Comparison of ENCODE assay signal across 9 mouse cellular contexts in genomic region chr7:45812921-45813320, GRCm38 (mm10). TPM values are rescaled to one million over a fixed set of nuclear protein-coding genes. Genes with fewer than 3 reads are reported as not detected.
DNase-seq lines count a peak whose midpoint lies in the region; TF ChIP-seq lines count a peak whose summit lies in the region.
"Had no signal": no experiment of that assay in that cellular context is flagged by ENCODE, and none has a peak within 500 bp of the region (broad histone marks: within the 10 kb centered on the region; RNA-seq: fewer than 3 reads in every experiment).

No protein-coding gene starts in this region.

- H3K4me3 ChIP-seq in heart, embryonic 10.5 days: peak overlapping the region; percentile 94
- H3K4me3 ChIP-seq in ES-E14 (ENCODE audit: insufficient read depth in 1 of 2, low read depth in 1 of 2, low read length in 2 of 2, poor library complexity in 1 of 2, severe bottlenecking in 1 of 2) (peak overlapping the region; percentile 84 to 96), macrophage (ENCODE audit: inconsistent target) (peak overlapping the region; percentile 79; the same call in 1 of the 2 replicates)
- peak overlapping the region; percentile 98 for H3K4me3 ChIP-seq in hindbrain, embryonic 10.5 days

- 89% methylated on average over 8 of the region's 8 CpGs for WGBS in heart, embryonic 10.5 days
- 88% methylated on average over 8 of the region's 8 CpGs for WGBS in hindbrain, embryonic 10.5 days
- WGBS in macrophage (ENCODE audit: missing documents): 96% methylated on average over 8 of the region's 8 CpGs

- H3K27me3 ChIP-seq in heart, embryonic 10.5 days (ENCODE audit: insufficient read depth, poor library complexity, severe bottlenecking): 0 out of 2 replicates have a peak, but pooled peaks cover 5% of the 10 kb centered on the region
- no peaks in the 10 kb centered on the region for H3K27me3 ChIP-seq in hindbrain, embryonic 10.5 days (ENCODE audit: insufficient read depth, poor library complexity, severe bottlenecking)

- H3K9ac ChIP-seq in ES-E14 (ENCODE audit: insufficient read depth, low read depth, low read length, poor library complexity, severe bottlenecking): peak overlapping the region; percentile 99

- H3K36me3 ChIP-seq in heart, embryonic 10.5 days: peaks cover 52% of the 10 kb centered on the region
- H3K36me3 ChIP-seq in ES-E14 (ENCODE audit: control insufficient read depth, insufficient read depth, low read length, poor library complexity, severe bottlenecking): peaks cover 45% of the 10 kb centered on the region
- H3K36me3 ChIP-seq in hindbrain, embryonic 10.5 days: peaks cover 51% of the 10 kb centered on the region
- peaks cover 45% of the 10 kb centered on the region for H3K36me3 ChIP-seq in macrophage (ENCODE audit: inconsistent target)

- no peaks in the 10 kb centered on the region for H3K9me3 ChIP-seq in heart, embryonic 10.5 days
- no peaks in the 10 kb centered on the region for H3K9me3 ChIP-seq in ES-E14 (ENCODE audit: control insufficient read depth, insufficient read depth, low read depth, low read length)
- no peaks in the 10 kb centered on the region for H3K9me3 ChIP-seq in hindbrain, embryonic 10.5 days

- H3K27ac ChIP-seq in heart, embryonic 10.5 days: peak overlapping the region; percentile 100; the same call in 1 of the 2 replicates
- H3K27ac ChIP-seq in ES-E14 (ENCODE audit: insufficient read depth, low read depth, low read length, poor library complexity, severe bottlenecking): no peak overlapping the region; the same call in 1 of the 2 replicates
- peak overlapping the region; percentile 100 for H3K27ac ChIP-seq in hindbrain, embryonic 10.5 days
- no peak overlapping the region for H3K27ac ChIP-seq in macrophage

- peaks cover 19% of the 10 kb centered on the region for H3K79me2 ChIP-seq in macrophage (ENCODE audit: inconsistent target)

- in situ Hi-C loops in ES-E14 (cut with MboI; ENCODE audit: low sequenced_read_pairs in 2 of 2, unreplicated experiment in 2 of 2): no loop called here

- intact Hi-C loops in left cerebral cortex, postnatal 36 days (cut with DNase I): no loop called here

- peaks cover 30% of the 10 kb centered on the region for H3K4me1 ChIP-seq in heart, embryonic 10.5 days
- peaks cover 2 to 19% of the 10 kb centered on the region in 2 experiments; a peak in 1 of 4 replicates for H3K4me1 ChIP-seq in ES-E14 (ENCODE audit: control insufficient read depth in 2 of 2, insufficient read depth in 2 of 2, low read length in 2 of 2, poor library complexity in 1 of 2)
- H3K4me1 ChIP-seq in hindbrain, embryonic 10.5 days (replicated peaks): peaks cover 37% of the 10 kb centered on the region

- no peak for DNase-seq in heart, embryonic 10.5 days (ENCODE audit: low spot score)
- DNase-seq in heart, adult 9 months (ENCODE audit: low spot score in 2 of 2): no peak
- DNase-seq in ES-E14 (ENCODE audit: low read depth, low spot score): no peak
- DNase-seq in hindbrain, embryonic 10.5 days (ENCODE audit: low spot score): no peak
- no peak for DNase-seq in right cerebral cortex, postnatal 14 days
- no peak for DNase-seq in left cerebral cortex, postnatal 36 days (ENCODE audit: low spot score in 2 of 2)
- no peak for DNase-seq in kidney, postnatal 14 days

TF ChIP-seq in ES-E14, 5 proteins besides CTCF, POLR2A, EP300 and RAD21:
- no peak for TF ChIP-seq ZNF384 (IDR thresholded peaks at IDR 0.05; ENCODE audit: low read depth, low read length)
- TF ChIP-seq MAFK (IDR thresholded peaks at IDR 0.05; ENCODE audit: insufficient read depth, low read depth, low read length): no peak
- TF ChIP-seq HCFC1 (IDR thresholded peaks at IDR 0.05; ENCODE audit: borderline replicate concordance, insufficient read depth, low read length): no peak
- no peak for TF ChIP-seq ZC3H11A (IDR thresholded peaks at IDR 0.05; ENCODE audit: borderline replicate concordance, low read depth, low read length)
- no peak for TF ChIP-seq CHD2 (IDR thresholded peaks at IDR 0.05; ENCODE audit: low read depth, low read length)
TF ChIP-seq in ES-E14: peak in this region for 0.

RNA-seq across cellular contexts. Expression of gene Cyth2, which starts 1.5 kb away (rescaled TPM):
- 99.1 and 124 TPM in 2 replicates for polyA plus RNA-seq in heart, embryonic 10.5 days (2016; fragmentation: Nextera tagmentation; extraction: Ambion mirVana)
- 96.2 and 113 TPM in 2 replicates for total RNA-seq in ES-E14 (2012; rRNA removed)
- polyA plus RNA-seq in hindbrain, embryonic 10.5 days (2016; fragmentation: Nextera tagmentation; extraction: Ambion mirVana): 164 and 231 TPM in 2 replicates
- 100 to 1,000 TPM in 1 of 26 experiments, 10 to 100 TPM in 25; 40.9 to 103 (median 64.7) TPM for total RNA-seq in macrophage (2018; cell fraction: chromatin; rRNA removed)
- 10 to 100 TPM; 45.3 to 73.2 (median 59.6) TPM for total RNA-seq in macrophage (2018; cell fraction: cytosol; rRNA removed)
- total RNA-seq in macrophage (2018; cell fraction: nucleus; rRNA removed): 10 to 100 TPM; 40.4 to 93.8 (median 58.8) TPM
- 42.8 to 66.2 TPM (median 50.0 TPM) in 3 replicates for polyA plus RNA-seq in macrophage (2018)
- total RNA-seq in left cerebral cortex, postnatal 36 days (2021): 100 to 1,000 TPM; 199 to 210 TPM

RNA-seq across cellular contexts. Expression of gene Kcnj14, which starts 11.7 kb away (rescaled TPM):
- polyA plus RNA-seq in heart, embryonic 10.5 days (2016; fragmentation: Nextera tagmentation; extraction: Ambion mirVana): 0.90 and 1.4 TPM in 2 replicates
- total RNA-seq in ES-E14 (2012; rRNA removed): 1.6 and 2.6 TPM in 2 replicates
- 0.91 and 1.0 TPM in 2 replicates for polyA plus RNA-seq in hindbrain, embryonic 10.5 days (2016; fragmentation: Nextera tagmentation; extraction: Ambion mirVana)
- not detected for total RNA-seq in macrophage (2018; cell fraction: chromatin; rRNA removed)
- not detected for total RNA-seq in macrophage (2018; cell fraction: cytosol; rRNA removed)
- total RNA-seq in macrophage (2018; cell fraction: nucleus; rRNA removed): under 1 TPM in 1 of 26 experiments, not detected in 25; 0.25 TPM
- not detected in 3 replicates for polyA plus RNA-seq in macrophage (2018)
- total RNA-seq in left cerebral cortex, postnatal 36 days (2021): 1 to 10 TPM; 2.3 to 3.0 TPM
- polyA plus RNA-seq: spleen, adult 2 months had no signal

RNA-seq across cellular contexts. Expression of gene Grwd1, which starts 17.8 kb away (rescaled TPM):
- 69.8 and 97.9 TPM in 2 replicates for polyA plus RNA-seq in heart, embryonic 10.5 days (2016; fragmentation: Nextera tagmentation; extraction: Ambion mirVana)
- 93.4 and 107 TPM in 2 replicates for total RNA-seq in ES-E14 (2012; rRNA removed)
- 85.2 and 110 TPM in 2 replicates for polyA plus RNA-seq in hindbrain, embryonic 10.5 days (2016; fragmentation: Nextera tagmentation; extraction: Ambion mirVana)
- 10 to 100 TPM in 1 of 26 experiments, 1 to 10 TPM in 25; 1.3 to 13.0 (median 5.9) TPM for total RNA-seq in macrophage (2018; cell fraction: chromatin; rRNA removed)
- 1 to 10 TPM; 4.4 to 8.9 (median 6.5) TPM for total RNA-seq in macrophage (2018; cell fraction: cytosol; rRNA removed)
- 10 to 100 TPM in 2 of 26 experiments, 1 to 10 TPM in 24; 3.9 to 28.1 (median 5.4) TPM for total RNA-seq in macrophage (2018; cell fraction: nucleus; rRNA removed)
- 4.9 to 28.9 TPM (median 5.3 TPM) in 3 replicates for polyA plus RNA-seq in macrophage (2018)
- 10 to 100 TPM; 19.5 to 21.0 TPM for total RNA-seq in left cerebral cortex, postnatal 36 days (2021)

RNA-seq across cellular contexts. Expression of gene Sult2b1, which starts 28.5 kb away (rescaled TPM):
- polyA plus RNA-seq in heart, embryonic 10.5 days (2016; fragmentation: Nextera tagmentation; extraction: Ambion mirVana): 0.46 and 0.79 TPM in 2 replicates
- total RNA-seq in ES-E14 (2012; rRNA removed): 1.6 and 2.1 TPM in 2 replicates
- polyA plus RNA-seq in hindbrain, embryonic 10.5 days (2016; fragmentation: Nextera tagmentation; extraction: Ambion mirVana): 1.7 and 2.2 TPM in 2 replicates
- 1 to 10 TPM in 1 of 26 experiments, not detected in 25; 2.8 TPM for total RNA-seq in macrophage (2018; cell fraction: chromatin; rRNA removed)
- total RNA-seq in macrophage (2018; cell fraction: cytosol; rRNA removed): under 1 TPM in 18 of 26 experiments, not detected in 8; 0.13 to 0.99 (median 0.32) TPM
- not detected for total RNA-seq in macrophage (2018; cell fraction: nucleus; rRNA removed)
- 0.55 to 1.1 TPM (median 0.56 TPM) in 3 replicates for polyA plus RNA-seq in macrophage (2018)
- 10 to 100 TPM; 11.4 to 13.8 TPM for total RNA-seq in left cerebral cortex, postnatal 36 days (2021)

RNA-seq across cellular contexts. Expression of gene Lmtk3, which starts 29.4 kb away (rescaled TPM):
- 0.57 and 1.8 TPM in 2 replicates for polyA plus RNA-seq in heart, embryonic 10.5 days (2016; fragmentation: Nextera tagmentation; extraction: Ambion mirVana)
- 7.2 and 9.5 TPM in 2 replicates for total RNA-seq in ES-E14 (2012; rRNA removed)
- polyA plus RNA-seq in hindbrain, embryonic 10.5 days (2016; fragmentation: Nextera tagmentation; extraction: Ambion mirVana): 2.3 and 5.4 TPM in 2 replicates
- total RNA-seq in macrophage (2018; cell fraction: chromatin; rRNA removed): 1 to 10 TPM in 1 of 26 experiments, under 1 TPM in 5, not detected in 20; 0.16 to 1.1 (median 0.24) TPM
- total RNA-seq in macrophage (2018; cell fraction: cytosol; rRNA removed): under 1 TPM in 14 of 26 experiments, not detected in 12; under 0.01 to 0.06 (median 0.04) TPM
- under 1 TPM in 3 of 26 experiments, not detected in 23; 0.10 to 0.36 (median 0.12) TPM for total RNA-seq in macrophage (2018; cell fraction: nucleus; rRNA removed)
- polyA plus RNA-seq in macrophage (2018): 0.04 to 0.06 TPM in 2 of 3 replicates, not detected in the other
- total RNA-seq in left cerebral cortex, postnatal 36 days (2021): 100 to 1,000 TPM; 225 to 267 TPM

Comparison
In these comparisons a context has a peak if more than half of its experiments do, and no peak if none do; other contexts are left out.
1. H3K27ac ChIP-seq: peak in heart, embryonic 10.5 days (single experiment) and hindbrain, embryonic 10.5 days (single experiment); none in ES-E14 (single experiment) and macrophage (single experiment).
2. Peak in every context shown above with its lines, with median percentiles within 50 percentile points of each other: H3K4me3 ChIP-seq.